Mouse (Mus musculus) kidney, postnatal 14 days (tissue): ENCODE measurements at regions not wholly inside any gene's neighbourhood (a gene's known extent, or its start where the extent isn't known, plus 50 kb on each side); places are given as distances from the start of the nearest gene placed in this dataset.
"Not testable (repeated sequence)": the region's sequence is repeated elsewhere in the genome, so short reads cannot be mapped to it uniquely, and the experiment has no call there.

Experiments used
- DNase-seq: peaks from one replicate; pipeline ENCODE4 v3.0.0; 2022; ENCODE audit warnings: mixed read lengths

DNA sequence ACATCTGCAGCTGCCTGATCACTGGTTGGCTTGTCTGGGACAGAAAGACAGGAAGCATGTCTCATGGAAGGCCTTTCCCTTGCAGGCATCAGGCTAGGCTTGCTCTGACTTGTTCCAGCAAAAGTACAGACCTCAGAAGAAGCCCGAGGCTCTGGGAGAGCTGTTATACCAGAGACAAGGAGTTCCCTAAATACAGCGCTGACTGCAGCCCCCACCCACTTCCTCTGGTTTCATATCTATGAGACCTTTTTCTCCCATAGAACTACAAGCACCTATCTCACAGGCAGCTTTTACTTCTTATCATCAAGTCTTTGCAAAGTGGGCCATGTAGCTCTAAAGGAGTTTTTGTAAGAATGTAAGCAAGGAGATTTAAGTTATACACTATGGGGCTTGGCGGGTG, 312.2 kb upstream of the Vmn1r3 start:
- DNase-seq = not testable (repeated sequence)

GRCm38 (mm10) chr4:3495987-3496386, 310.8 kb upstream of the Vmn1r3 start:
- DNase-seq = not testable (repeated sequence)

DNA sequence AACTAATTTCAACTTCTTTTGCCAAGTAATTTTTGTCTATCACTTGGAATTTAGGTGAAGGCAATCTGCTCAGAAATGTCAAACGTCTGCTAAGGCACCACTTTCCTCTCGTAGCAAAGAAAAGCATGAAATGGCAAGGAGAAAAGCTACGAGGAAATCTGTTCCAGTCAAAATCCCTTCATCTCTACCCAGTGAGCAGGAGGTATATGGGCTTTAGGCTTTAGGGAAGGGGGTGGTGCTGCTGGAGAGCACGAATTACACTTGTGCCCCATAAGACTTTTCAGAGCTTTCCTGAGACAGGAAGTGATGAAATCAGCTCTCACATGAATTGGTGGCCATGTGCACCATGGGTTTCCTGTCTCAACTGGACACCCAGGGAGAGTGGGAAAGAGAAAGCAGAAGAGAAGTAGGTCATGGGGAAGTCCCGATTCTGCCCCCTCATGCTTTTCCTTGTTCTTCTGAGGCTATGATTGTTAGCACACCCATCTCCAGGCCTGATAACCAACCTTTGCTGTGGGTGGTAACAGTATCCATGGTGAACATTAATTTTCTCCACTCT, 309.0 kb upstream of the Vmn1r3 start:
- DNase-seq = not testable (repeated sequence)

- DNase-seq = not testable (repeated sequence)
Observed at GRCm38 (mm10) chr4:3490901-3491300, 305.7 kb upstream of the Vmn1r3 start.

GRCm38 (mm10) chr4:3482092-3482491, 296.9 kb upstream of the Vmn1r3 start:
- no peak for DNase-seq

- no peak for DNase-seq
Observed at GRCm38 (mm10) chr4:3456773-3457172, 271.6 kb upstream of the Vmn1r3 start.

DNA sequence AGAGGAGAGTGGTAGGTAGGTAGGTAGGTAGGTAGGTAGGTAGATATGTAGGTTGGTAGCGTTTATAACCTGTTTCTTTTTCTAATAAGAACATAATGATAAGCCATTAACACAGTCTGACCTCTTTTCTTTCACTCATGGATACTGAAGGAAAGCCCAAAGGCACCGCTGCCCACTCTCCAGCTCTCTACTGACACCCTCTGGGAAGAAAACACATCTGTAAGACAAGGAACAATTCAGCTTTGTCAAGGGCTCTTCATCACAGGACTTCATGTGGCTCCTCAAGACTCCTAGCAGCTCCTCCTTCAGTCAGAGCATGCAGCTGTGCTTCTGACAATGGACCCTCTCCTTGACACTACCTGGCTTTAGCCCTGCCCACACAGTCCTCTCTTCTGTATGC, 252.2 kb upstream of the Vmn1r3 start:
- DNase-seq = not testable (repeated sequence)

- no peak for DNase-seq
Observed at GRCm38 (mm10) chr4:3427968-3428367, 242.8 kb upstream of the Vmn1r3 start.

DNA sequence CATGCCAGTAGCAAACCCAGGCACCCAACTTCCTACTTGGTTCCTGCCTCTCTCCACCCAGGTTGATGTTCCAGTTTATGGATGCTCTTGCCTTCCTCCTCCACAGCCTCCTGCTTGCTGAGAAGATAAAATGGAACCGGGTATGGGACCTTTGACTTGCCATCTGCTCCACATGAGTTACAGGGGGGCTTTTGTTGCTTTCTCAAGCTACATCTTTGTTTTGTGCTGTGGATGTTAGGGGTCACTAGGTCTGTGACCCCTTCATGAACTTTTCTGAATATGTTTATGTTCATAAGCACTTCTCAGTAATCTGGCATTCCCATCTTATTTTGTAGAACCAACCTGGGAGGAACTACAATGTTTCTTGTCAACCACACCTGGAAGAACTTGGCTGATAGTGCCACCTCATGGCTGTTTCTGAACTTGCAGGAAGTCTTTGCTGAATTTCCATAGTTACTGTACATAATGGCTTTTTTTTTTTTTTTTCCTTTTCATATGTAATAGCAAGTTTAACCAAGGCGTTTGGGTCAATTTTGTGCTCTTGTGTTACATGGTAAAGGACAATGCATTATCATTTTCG, 234.9 kb upstream of the Vmn1r3 start:
- DNase-seq = peak; percentile 66

GRCm38 (mm10) chr4:3416670-3417069, 231.5 kb upstream of the Vmn1r3 start:
- no peak for DNase-seq

GRCm38 (mm10) chr4:3414442-3415022, 229.4 kb upstream of the Vmn1r3 start:
- DNase-seq = not testable (repeated sequence)

DNA sequence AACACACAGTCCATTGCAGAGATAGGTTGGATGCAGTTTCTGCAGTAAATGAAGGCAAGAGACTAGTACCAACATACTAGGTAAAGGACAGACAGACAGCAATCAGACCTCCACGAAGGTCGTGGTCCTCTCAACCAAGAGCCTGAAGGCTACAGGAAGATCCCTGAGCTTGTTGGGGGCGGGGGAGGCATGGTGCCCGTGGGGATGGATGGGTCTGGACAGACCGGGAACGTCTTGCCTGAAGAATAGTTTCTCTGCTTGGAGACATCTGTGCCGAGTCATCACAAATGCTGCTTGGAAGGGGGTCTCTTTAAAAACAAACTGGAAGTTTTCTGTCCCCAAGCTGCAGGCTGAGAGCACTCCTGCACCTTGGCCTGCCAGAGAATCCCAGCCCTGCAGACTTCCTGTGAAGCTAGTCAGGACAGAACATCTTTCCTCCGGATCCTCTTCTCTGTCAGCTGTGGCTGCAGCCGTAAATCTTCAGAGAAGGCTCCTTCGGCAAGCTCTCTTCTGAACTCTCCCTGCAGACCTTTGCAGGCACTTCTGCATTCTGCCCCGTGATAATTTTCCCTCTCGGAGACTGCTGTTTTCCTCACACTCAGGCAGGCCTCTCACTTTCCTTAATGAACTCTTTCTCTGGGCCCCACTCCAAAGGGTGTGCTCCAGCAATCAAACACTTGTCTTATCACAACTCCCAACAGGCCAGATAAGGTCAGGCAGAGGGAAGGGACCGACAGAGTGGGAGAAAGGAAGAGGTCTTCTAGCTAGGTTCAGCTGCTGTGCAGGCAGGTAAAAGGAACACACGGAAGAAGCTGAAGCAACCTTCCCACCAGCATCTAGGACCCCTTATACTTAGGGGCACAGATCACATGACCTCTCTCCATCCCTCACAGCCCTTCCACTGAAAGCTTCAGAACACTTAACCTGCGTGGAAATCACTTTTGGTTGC, 228.6 kb upstream of the Vmn1r3 start:
- peak; percentile 21 for DNase-seq

DNA sequence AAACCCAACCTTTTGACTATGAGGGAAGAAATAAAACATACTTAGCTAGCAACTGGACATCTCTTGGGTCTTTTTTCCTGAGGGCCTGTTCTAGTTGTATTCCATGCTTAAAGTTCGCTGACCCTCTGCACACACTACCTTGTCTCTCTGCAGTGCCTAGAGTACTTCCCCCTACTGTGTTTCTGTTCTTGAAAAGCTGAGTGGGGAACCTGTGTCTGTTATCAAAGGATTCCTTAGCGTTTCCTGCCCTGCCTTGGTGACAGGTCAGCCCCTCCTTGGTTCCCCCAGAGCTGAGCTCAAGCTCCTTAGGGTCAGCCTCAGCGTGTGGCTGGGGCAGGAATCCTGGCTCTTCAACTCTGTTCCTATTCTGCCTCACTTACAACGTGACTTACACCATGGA, 227.2 kb upstream of the Vmn1r3 start:
- not testable (repeated sequence) for DNase-seq

DNA sequence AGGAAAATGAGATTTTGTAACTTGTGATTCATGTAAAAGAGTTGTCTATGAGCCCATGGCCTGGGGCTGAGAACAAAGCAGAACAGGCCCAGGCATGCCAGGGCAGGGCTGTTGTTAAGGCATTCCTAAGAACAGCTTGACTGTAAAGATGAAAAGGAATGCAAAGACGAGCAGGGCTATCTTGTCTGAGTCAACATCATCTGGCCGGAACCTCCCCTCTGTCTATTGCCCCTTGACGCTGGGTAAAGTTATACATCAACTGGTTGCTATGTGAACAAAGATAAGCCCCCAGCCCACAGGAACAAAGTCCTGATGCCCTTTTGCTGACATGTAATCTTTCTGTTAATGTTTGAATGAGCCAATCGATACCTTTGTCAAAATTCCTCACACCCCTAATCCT, 217.7 kb upstream of the Vmn1r3 start:
- DNase-seq = not testable (repeated sequence)

GRCm38 (mm10) chr4:3401766-3402165, 216.6 kb upstream of the Vmn1r3 start:
- not testable (repeated sequence) for DNase-seq

DNA sequence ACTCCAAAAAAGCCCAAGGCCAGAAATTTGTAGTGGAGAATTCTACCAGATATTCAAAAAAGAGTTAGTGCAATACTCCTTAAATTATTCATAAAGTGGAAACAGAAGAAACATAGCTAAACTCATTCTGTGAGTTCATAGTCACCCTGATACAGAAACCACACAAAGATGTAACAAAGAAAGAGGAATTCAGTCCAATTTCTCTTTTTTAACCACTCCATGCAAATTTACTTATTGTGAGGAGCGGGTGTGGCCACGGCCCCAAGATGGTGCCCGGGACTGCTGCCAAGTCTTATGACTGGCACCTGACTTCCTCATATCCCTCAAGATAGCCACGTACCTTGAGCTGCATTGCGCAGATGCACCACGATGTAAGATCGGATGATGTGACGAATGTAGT, 206.4 kb upstream of the Vmn1r3 start:
- DNase-seq = not testable (repeated sequence)

DNA sequence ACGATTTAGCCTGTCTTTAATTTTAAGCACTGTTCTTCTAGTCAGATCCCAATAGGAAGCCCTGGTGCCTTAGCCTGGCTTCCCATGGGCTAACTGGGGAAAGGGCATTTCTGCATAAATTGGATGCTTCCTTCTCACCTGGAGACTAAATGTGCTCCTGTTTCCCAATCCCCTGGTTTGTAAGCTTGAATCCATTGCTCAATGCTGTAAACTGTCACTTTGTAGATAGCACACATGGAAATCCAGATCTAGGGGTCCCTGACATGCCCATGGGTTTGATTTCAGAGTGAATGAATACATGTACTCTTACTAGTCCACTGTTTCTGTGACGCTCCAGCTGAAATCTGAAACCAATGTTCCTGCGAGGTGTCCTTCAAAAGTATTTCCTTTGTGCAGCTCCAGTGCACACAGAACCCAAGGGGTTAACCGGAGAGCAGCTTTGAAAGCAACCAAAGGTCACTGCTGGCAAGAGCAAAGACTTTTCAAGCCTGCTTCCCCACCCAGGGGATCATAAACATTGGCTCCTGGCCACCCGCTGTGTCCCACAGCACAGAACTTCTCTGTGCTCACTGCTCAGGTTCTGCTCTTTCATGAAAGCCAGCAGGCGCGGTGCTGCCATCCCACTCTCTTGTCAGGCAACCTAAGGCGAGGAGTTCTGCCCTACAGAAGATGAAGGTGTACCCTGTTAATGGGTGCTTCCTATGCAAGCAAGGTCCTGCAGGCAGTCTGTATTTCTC, 188.0 kb upstream of the Vmn1r3 start:
- peak; percentile 27 for DNase-seq

DNA sequence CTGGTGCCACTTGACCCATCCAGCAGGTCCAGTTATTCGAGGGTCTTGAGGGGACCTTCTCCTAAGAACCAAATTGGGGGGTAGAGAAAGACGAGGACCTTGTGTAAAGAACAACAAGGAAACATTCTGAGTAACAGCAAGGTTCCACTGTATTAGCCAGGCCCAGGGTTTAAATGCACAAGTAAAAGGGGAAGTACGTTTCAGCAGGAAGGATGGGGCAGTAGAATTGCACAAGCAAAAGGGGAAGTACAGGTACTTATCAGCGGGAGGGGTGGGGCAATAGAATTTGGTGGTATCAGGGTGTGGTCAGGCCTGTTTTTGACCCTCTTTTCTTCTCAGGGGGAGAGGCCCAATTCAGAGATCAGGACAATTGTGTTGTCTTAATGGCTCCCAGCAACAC, 182.9 kb upstream of the Vmn1r3 start:
- DNase-seq = not testable (repeated sequence)

GRCm38 (mm10) chr4:3343443-3343842, 158.3 kb upstream of the Vmn1r3 start:
- DNase-seq = not testable (repeated sequence)

DNA sequence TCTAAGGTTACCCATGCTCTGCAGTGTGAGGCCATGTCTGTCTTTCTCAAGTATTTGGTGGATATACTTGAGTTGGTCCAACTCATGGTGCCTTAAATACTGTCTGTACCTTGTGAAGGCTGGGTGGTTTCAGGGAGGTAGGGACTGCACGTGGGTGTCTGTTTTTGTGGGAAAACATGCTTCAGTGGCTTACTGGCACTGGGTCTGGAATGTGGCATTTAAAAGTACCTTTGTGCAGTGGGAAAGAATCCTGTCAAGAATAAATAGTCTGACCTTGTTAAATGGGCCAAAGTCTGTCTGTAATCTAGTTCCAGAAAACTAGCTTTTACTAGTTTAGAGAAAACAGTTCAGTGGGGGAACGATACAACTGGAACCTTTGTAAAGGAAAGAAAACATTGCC, 157.5 kb upstream of the Vmn1r3 start:
- DNase-seq = peak; percentile 33

DNA sequence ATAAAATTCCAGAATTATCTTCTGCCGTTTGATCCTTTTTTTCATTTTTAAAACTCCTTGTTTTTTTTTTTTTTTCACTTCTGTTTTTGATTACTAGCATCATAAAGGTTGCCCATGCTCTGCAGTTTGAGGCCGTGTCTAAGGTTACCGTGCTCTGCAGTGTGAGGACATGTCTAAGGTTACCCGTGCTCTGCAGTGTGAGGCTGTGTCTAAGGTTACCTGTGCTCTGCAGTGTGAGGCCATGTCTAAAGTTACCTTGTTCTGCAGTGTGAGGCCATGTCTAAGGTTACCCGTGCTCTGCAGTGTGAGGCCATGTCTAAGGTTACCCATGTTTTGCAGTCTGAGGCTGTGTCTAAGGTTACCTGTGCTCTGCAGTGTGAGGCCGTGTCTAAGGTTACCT, 157.0 kb upstream of the Vmn1r3 start:
- DNase-seq = not testable (repeated sequence)
